Mouse (Mus musculus) kidney, embryonic 14.5 days (tissue): ENCODE measurements around the gene Fam89b. TPM values are rescaled to one million over a fixed set of nuclear protein-coding genes. Genes with fewer than 3 reads are reported as not detected.

ENCODE experiments used
- ATAC-seq: fragments of 200-750 bp; cut with Nextera tagmentation; 2 replicates; pipeline ENCODE4 v1.8.0; 2017; ENCODE audit warnings: moderate number of reproducible peaks, mild to moderate bottlenecking, moderate TSS enrichment, moderate library complexity; ENCODE audit not compliant: low FRiP score, low TSS enrichment
- H3K27ac ChIP-seq: fragments of 300-500 bp; sonication (generic); 2 replicates; pipeline ENCODE4 v1.5.1; 2014; ENCODE audit warnings: low read depth, mild to moderate bottlenecking, low read length, moderate library complexity, mixed read lengths
- H3K27me3 ChIP-seq: fragments of 300-500 bp; sonication (generic); 2 replicates; pipeline ENCODE4 v1.6.1; 2014; ENCODE audit warnings: mild to moderate bottlenecking, low read length; ENCODE audit not compliant: control insufficient read depth, insufficient read depth
- H3K36me3 ChIP-seq: fragments of 300-500 bp; sonication (generic); 2 replicates; pipeline ENCODE4 v1.6.1; 2014; ENCODE audit warnings: low read length, mixed read lengths; ENCODE audit not compliant: control insufficient read depth, insufficient read depth
- H3K4me1 ChIP-seq: fragments of 300-500 bp; sonication (generic); 2 replicates; pipeline ENCODE4 v1.6.1; 2014; ENCODE audit warnings: low read length, mixed read lengths; ENCODE audit not compliant: control insufficient read depth, insufficient read depth
- H3K4me2 ChIP-seq: fragments of 300-500 bp; sonication (generic); replicated peaks from 2 replicates; pipeline ENCODE4 v1.6.1; 2014; ENCODE audit warnings: low read depth, mild to moderate bottlenecking, low read length
- H3K4me3 ChIP-seq: fragments of 300-500 bp; sonication (generic); 2 replicates; pipeline ENCODE4 v1.5.1; 2014; ENCODE audit warnings: mild to moderate bottlenecking, low read length
- H3K9ac ChIP-seq: fragments of 300-500 bp; sonication (generic); 2 replicates; pipeline ENCODE4 v1.6.1; 2014; ENCODE audit warnings: low read depth, mild to moderate bottlenecking, low read length, moderate library complexity
- H3K9me3 ChIP-seq: fragments of 300-500 bp; sonication (generic); 2 replicates; pipeline ENCODE4 v1.6.1; 2016; ENCODE audit warnings: low read length; ENCODE audit not compliant: control insufficient read depth
- WGBS: fragments of 180-500 bp; shearing (Covaris S2); extraction: QIAGEN DNeasy Blood & Tissue Kit; methylation state at CpG from one replicate; pipeline ENCODE4 v1.1.7; 2014; 5-methylcytosine and 5-hydroxymethylcytosine counted together
- polyA plus RNA-seq: library from polyadenylated mRNA; unstranded; fragments of >200 nt; fragmentation: Nextera tagmentation; extraction: Ambion mirVana; gene quantifications from 2 replicates; pipeline ENCODE4 v1.2.1, GENCODE M21; 2014

The Fam89b gene
- 92.8 and 114 TPM in 2 replicates for polyA plus RNA-seq

- WGBS = under 1% methylated on average over 37 of the region's 37 CpGs
- peaks cover 41% of the 10 kb centered on the region for H3K4me1 ChIP-seq
Observed at GRCm38 (mm10) chr19:5729444-5729815, at the start of gene Fam89b. Fam89b (minus strand) TSS chr19:5729653.

GRCm38 (mm10) chr19:5778312-5778711, 48.9 kb upstream of the Fam89b start:
- H3K9ac ChIP-seq = no peak overlapping the region
- ATAC-seq = no peak
- H3K27ac ChIP-seq = no peak overlapping the region
- no peaks in the 10 kb centered on the region for H3K9me3 ChIP-seq
- WGBS = 58% methylated on average over 8 of the region's 8 CpGs
- no peaks in the 10 kb centered on the region for H3K4me1 ChIP-seq
- no peaks in the 10 kb centered on the region for H3K27me3 ChIP-seq
- H3K4me3 ChIP-seq = no peak overlapping the region
- H3K4me2 ChIP-seq = no peak overlapping the region
- H3K36me3 ChIP-seq = no peaks in the 10 kb centered on the region

More at GRCm38 (mm10) chr19:5729444-5729815, at the start of gene Fam89b:
- peak within 1 kb of the TSS; percentile 99 for H3K9ac ChIP-seq
- no peaks in the 10 kb centered on the region for H3K27me3 ChIP-seq
- no peaks in the 10 kb centered on the region for H3K9me3 ChIP-seq
- H3K27ac ChIP-seq = peak within 1 kb of the TSS; percentile 93
- peak; percentile 82 for ATAC-seq
- H3K4me3 ChIP-seq = peak within 1 kb of the TSS; percentile 92
- H3K4me2 ChIP-seq = peak within 1 kb of the TSS; percentile 94
- peaks cover 4% of the 10 kb centered on the region; the same call in 1 of the 2 replicates for H3K36me3 ChIP-seq

- Histone ChIP-seq H3K9ac (no peak overlapping the region), H3K4me2 (no peak overlapping the region), H3K4me3 (no peak overlapping the region), H3K27ac (no peak overlapping the region), H3K36me3 (no peaks in the 10 kb centered on the region), H3K27me3 (no peaks in the 10 kb centered on the region), H3K4me1 (no peaks in the 10 kb centered on the region), H3K9me3 (no peaks in the 10 kb centered on the region)
- 79% methylated on average over 9 of the region's 9 CpGs for WGBS
- no peak for ATAC-seq
Observed at GRCm38 (mm10) chr19:5777387-5778032, 48.1 kb upstream of the Fam89b start.

GRCm38 (mm10) chr19:5770925-5771860, 41.7 kb upstream of the Fam89b start, which contains the start of gene Scyl1:
Scyl1 (minus strand) TSS chr19:5771419.
- Histone ChIP-seq H3K4me3 (peak within 1 kb of the TSS; percentile 69), H3K9ac (peak within 1 kb of the TSS; percentile 76), H3K27ac (peak within 1 kb of the TSS; percentile 37; the same call in 1 of the 2 replicates), H3K27me3 (no peaks in the 10 kb centered on the region), H3K4me2 (peak within 1 kb of the TSS; percentile 85), H3K9me3 (no peaks in the 10 kb centered on the region), H3K4me1 (peaks cover 9% of the 10 kb centered on the region), H3K36me3 (peaks cover 32% of the 10 kb centered on the region)
- WGBS = under 1% methylated on average over 64 of the region's 64 CpGs
- peak; percentile 97 for ATAC-seq

- peak overlapping the region; percentile 69 for H3K4me3 ChIP-seq
- H3K36me3 ChIP-seq = peaks cover 41% of the 10 kb centered on the region
- no peak for ATAC-seq
- peak overlapping the region; percentile 76 for H3K9ac ChIP-seq
- no peaks in the 10 kb centered on the region for H3K27me3 ChIP-seq
- peak overlapping the region; percentile 37; the same call in 1 of the 2 replicates for H3K27ac ChIP-seq
- no peaks in the 10 kb centered on the region for H3K9me3 ChIP-seq
- 45% methylated on average over 9 of the region's 9 CpGs for WGBS
- peak overlapping the region; percentile 85 for H3K4me2 ChIP-seq
- H3K4me1 ChIP-seq = peaks cover 9% of the 10 kb centered on the region
Observed at GRCm38 (mm10) chr19:5770311-5770710, 40.9 kb upstream of the Fam89b start.

- H3K9me3 ChIP-seq = no peaks in the 10 kb centered on the region
- H3K9ac ChIP-seq = no peak overlapping the region
- 82% methylated on average over 4 of the region's 4 CpGs for WGBS
- no peak for ATAC-seq
- no peak overlapping the region for H3K4me2 ChIP-seq
- no peak overlapping the region for H3K4me3 ChIP-seq
- H3K36me3 ChIP-seq = peaks cover 69% of the 10 kb centered on the region
- no peak overlapping the region for H3K27ac ChIP-seq
- no peaks in the 10 kb centered on the region for H3K27me3 ChIP-seq
- H3K4me1 ChIP-seq = peaks cover 9% of the 10 kb centered on the region
Observed at GRCm38 (mm10) chr19:5767271-5767670, 37.8 kb upstream of the Fam89b start.

- no peak overlapping the region for H3K4me3 ChIP-seq
- H3K36me3 ChIP-seq = peaks cover 95% of the 10 kb centered on the region
- no peaks in the 10 kb centered on the region for H3K4me1 ChIP-seq
- H3K9ac ChIP-seq = no peak overlapping the region
- no peaks in the 10 kb centered on the region for H3K9me3 ChIP-seq
- H3K27ac ChIP-seq = no peak overlapping the region
- no peak for ATAC-seq
- no peaks in the 10 kb centered on the region for H3K27me3 ChIP-seq
- H3K4me2 ChIP-seq = no peak overlapping the region
- WGBS = 95% methylated on average over 6 of the region's 6 CpGs
Observed at GRCm38 (mm10) chr19:5763163-5763562, 33.7 kb upstream of the Fam89b start.

GRCm38 (mm10) chr19:5758878-5759403, 29.5 kb upstream of the Fam89b start:
- 87% methylated on average over 14 of the region's 14 CpGs for WGBS
- H3K4me2 ChIP-seq = no peak overlapping the region
- ATAC-seq = no peak
- peaks cover 13% of the 10 kb centered on the region; the same call in 1 of the 2 replicates for H3K27me3 ChIP-seq
- H3K4me1 ChIP-seq = peaks cover 13% of the 10 kb centered on the region
- H3K36me3 ChIP-seq = peaks cover 65% of the 10 kb centered on the region
- no peak overlapping the region for H3K9ac ChIP-seq
- H3K9me3 ChIP-seq = no peaks in the 10 kb centered on the region
- no peak overlapping the region for H3K4me3 ChIP-seq
- H3K27ac ChIP-seq = no peak overlapping the region
